Mouse (Mus musculus): ENCODE results near the gene Per3. TPM values are rescaled to one million over a fixed set of nuclear protein-coding genes. Genes with fewer than 3 reads are reported as not detected.

Per3 gene
- polyA plus RNA-seq (2014; fragmentation: Illumina TruSeq; extraction: RNeasy Lipid Tissue Mini Kit (QIAGEN cat#74804); ENCODE audit: insufficient read depth, low read depth, low replicate concordance), result 3.8 TPM

GRCm38 (mm10) chr4:151044037-151044943 lies at the start of gene Per3:
Gene Per3 (minus strand): TSS chr4:151044665.

GRCm38 (mm10) chr4:151089270-151089669 lies 44.8 kb upstream of the Per3 start, which contains the start of gene Gm13090:
Gene Gm13090 (plus strand): TSS chr4:151089570.

DNA sequence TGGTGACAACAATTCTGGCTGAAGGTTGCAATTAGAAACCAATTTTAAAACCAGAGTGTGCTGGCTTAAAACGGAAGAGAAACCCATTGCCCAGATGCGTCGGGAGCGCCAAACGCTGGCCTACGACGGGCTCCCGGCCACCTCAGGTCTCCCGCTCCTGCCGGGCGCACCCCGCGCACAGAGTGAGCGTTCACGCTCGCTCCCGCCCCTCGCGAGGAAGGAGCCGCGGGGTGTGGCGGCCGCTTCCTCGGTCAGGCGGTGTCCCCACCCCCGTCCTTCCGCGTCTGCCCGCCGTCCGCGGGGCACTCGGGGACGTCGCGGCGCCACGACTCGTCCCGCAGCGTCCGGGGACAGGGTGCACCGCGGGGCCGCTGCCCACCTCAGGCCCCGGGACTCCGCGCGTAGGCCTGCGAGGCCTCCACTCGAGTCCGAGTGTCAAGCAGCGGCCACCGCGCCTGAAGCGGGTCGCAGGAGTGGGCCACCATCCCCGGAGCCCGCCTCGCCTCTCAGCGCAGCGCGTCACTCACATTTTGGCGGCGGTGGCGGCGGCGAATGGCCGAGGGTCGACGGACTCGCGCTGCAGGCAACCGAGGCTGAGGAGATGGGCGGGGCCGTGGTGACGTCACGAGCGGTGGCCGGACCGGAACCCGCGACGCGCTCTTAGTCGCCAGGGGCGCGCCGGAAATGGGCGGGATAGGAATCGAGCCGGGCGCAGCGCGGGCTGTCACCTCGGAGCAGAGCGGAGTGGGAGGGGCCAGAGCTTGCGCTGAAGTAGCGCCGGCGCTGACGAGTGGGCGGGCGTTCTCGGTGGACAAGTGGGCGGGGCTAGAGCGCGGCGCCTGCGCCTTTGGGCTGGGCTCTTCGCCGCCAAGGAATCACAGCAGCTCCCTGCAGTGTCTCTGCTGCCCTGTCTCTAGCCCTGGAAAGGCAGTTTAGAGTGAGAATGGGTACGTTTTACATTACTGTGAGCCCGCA lies 13.2 kb upstream of the Per3 start, which contains the start of gene Vamp3:
Gene Vamp3 (minus strand): TSS at position 617 of the 975 bp plus-strand sequence.

DNA sequence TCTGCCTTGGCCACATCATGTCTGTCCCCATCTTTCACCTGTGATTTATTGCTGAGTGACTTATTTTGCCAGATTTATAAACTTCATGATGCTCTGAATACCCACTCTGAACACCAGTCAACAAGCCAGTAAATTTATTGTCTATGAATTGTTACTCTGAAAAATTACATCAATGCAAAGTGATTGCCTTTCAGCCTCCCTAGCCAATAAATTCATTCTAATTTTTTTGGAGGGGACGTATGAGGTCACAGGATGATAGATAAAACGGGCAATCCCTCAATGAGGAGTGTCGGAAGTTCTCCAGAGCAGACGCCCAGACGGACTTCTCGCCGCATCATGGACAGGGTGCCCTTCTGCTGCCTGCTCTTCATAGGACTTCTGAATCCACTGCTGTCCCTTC lies 47.7 kb downstream of the Per3 start, which contains the start of gene Uts2:
Gene Uts2 (plus strand): TSS at position 301 of the 400 bp plus-strand sequence.

Other genes starting within 250 kb of the Per3 start
- 58.7 TPM for gene Errfi1, start 190.7 kb downstream of the Per3 start, polyA plus RNA-seq (2014; fragmentation: Illumina TruSeq; extraction: RNeasy Lipid Tissue Mini Kit (QIAGEN cat#74804); ENCODE audit: insufficient read depth, low read depth, low replicate concordance)
- 185 TPM for gene Park7, start 130.2 kb downstream of the Per3 start, polyA plus RNA-seq (2014; fragmentation: Illumina TruSeq; extraction: RNeasy Lipid Tissue Mini Kit (QIAGEN cat#74804); ENCODE audit: insufficient read depth, low read depth, low replicate concordance)
- gene Tnfrsf9, start 130.1 kb downstream of the Per3 start, polyA plus RNA-seq (2014; fragmentation: Illumina TruSeq; extraction: RNeasy Lipid Tissue Mini Kit (QIAGEN cat#74804); ENCODE audit: insufficient read depth, low read depth, low replicate concordance), result 0.81 TPM
- gene Uts2, start 47.6 kb downstream of the Per3 start, polyA plus RNA-seq (2014; fragmentation: Illumina TruSeq; extraction: RNeasy Lipid Tissue Mini Kit (QIAGEN cat#74804); ENCODE audit: insufficient read depth, low read depth, low replicate concordance), result not detected
- gene Vamp3, start 13.3 kb upstream of the Per3 start, polyA plus RNA-seq (2014; fragmentation: Illumina TruSeq; extraction: RNeasy Lipid Tissue Mini Kit (QIAGEN cat#74804); ENCODE audit: insufficient read depth, low read depth, low replicate concordance), result 85.7 TPM
- not detected for gene Gm13090, start 44.9 kb upstream of the Per3 start, polyA plus RNA-seq (2014; fragmentation: Illumina TruSeq; extraction: RNeasy Lipid Tissue Mini Kit (QIAGEN cat#74804); ENCODE audit: insufficient read depth, low read depth, low replicate concordance)